Mouse (Mus musculus): ENCODE results near the gene Myoz1.
A peak's percentile ranks its signal among the peaks of the same experiment; 100 is the strongest.
"Not testable (repeated sequence)": the region's sequence is repeated elsewhere in the genome, so short reads cannot be mapped to it uniquely, and the experiment has no call there.

Gene Myoz1

GRCm38 (mm10) chr14:20637818-20638574 lies 18.3 kb downstream of the Myoz1 start:
- no peak for DNase-seq (ENCODE audit: low spot score)

GRCm38 (mm10) chr14:20636968-20637367 lies 19.4 kb downstream of the Myoz1 start:
- not testable (repeated sequence) for DNase-seq (ENCODE audit: low spot score)

- DNase-seq (ENCODE audit: low spot score) = no peak
Measured at GRCm38 (mm10) chr14:20635546-20635945, 20.8 kb downstream of the Myoz1 start.

GRCm38 (mm10) chr14:20631253-20631652 lies 25.1 kb downstream of the Myoz1 start:
- no peak for DNase-seq (ENCODE audit: low spot score)

- no peak for DNase-seq (ENCODE audit: low spot score)
Measured at GRCm38 (mm10) chr14:20626971-20627370, 29.4 kb downstream of the Myoz1 start.

- DNase-seq (ENCODE audit: low spot score) = no peak
Measured at GRCm38 (mm10) chr14:20626447-20626846, 29.9 kb downstream of the Myoz1 start.

GRCm38 (mm10) chr14:20622907-20623306 lies 33.4 kb downstream of the Myoz1 start:
- no peak for DNase-seq (ENCODE audit: low spot score)

GRCm38 (mm10) chr14:20622412-20622811 lies 33.9 kb downstream of the Myoz1 start:
- no peak for DNase-seq (ENCODE audit: low spot score)

GRCm38 (mm10) chr14:20621903-20622302 lies 34.4 kb downstream of the Myoz1 start:
- DNase-seq (ENCODE audit: low spot score) = no peak

- DNase-seq (ENCODE audit: low spot score) = no peak
Measured at GRCm38 (mm10) chr14:20619131-20619530, 37.2 kb downstream of the Myoz1 start.

GRCm38 (mm10) chr14:20618211-20618610 lies 38.1 kb downstream of the Myoz1 start:
- no peak for DNase-seq (ENCODE audit: low spot score)

- no peak for DNase-seq (ENCODE audit: low spot score)
Measured at GRCm38 (mm10) chr14:20616421-20616820, 39.9 kb downstream of the Myoz1 start.

GRCm38 (mm10) chr14:20615075-20615474 lies 41.3 kb downstream of the Myoz1 start:
- no peak for DNase-seq (ENCODE audit: low spot score)

- DNase-seq (ENCODE audit: low spot score) = no peak
Measured at GRCm38 (mm10) chr14:20612820-20613219, 43.5 kb downstream of the Myoz1 start.

- no peak for DNase-seq (ENCODE audit: low spot score)
Measured at GRCm38 (mm10) chr14:20610146-20610545, 46.2 kb downstream of the Myoz1 start.

GRCm38 (mm10) chr14:20609519-20609918 lies 46.8 kb downstream of the Myoz1 start:
- DNase-seq (ENCODE audit: low spot score) = no peak

GRCm38 (mm10) chr14:20607396-20608126 lies 48.8 kb downstream of the Myoz1 start:
- DNase-seq (ENCODE audit: low spot score) = peak; percentile 7

- no peak for DNase-seq (ENCODE audit: low spot score)
Measured at GRCm38 (mm10) chr14:20601287-20601686, 55.1 kb downstream of the Myoz1 start.

GRCm38 (mm10) chr14:20600203-20600602 lies 56.1 kb downstream of the Myoz1 start:
- no peak for DNase-seq (ENCODE audit: low spot score)

GRCm38 (mm10) chr14:20599542-20599941 lies 56.8 kb downstream of the Myoz1 start:
- DNase-seq (ENCODE audit: low spot score) = no peak

Data from MN1 (cell line).